Mouse (Mus musculus): ENCODE results near the gene Actn2.

- TF ChIP-seq POLR2A (IDR thresholded peaks at IDR 0.05; ENCODE audit: borderline replicate concordance, low read depth, low read length) (no peak), CTCF (IDR thresholded peaks at IDR 0.05; ENCODE audit: low read depth, low read length) (no peak)
Measured at GRCm38 (mm10) chr13:12261505-12261904, 79.1 kb downstream of the Actn2 start.
